Mouse (Mus musculus): Measurements from ENCODE around the gene Ap4b1. TPM values are rescaled to one million over a fixed set of nuclear protein-coding genes. Genes with fewer than 3 reads are reported as not detected.

Ap4b1 gene
- total RNA-seq, 1 experiment: 12.8 TPM

DNA sequence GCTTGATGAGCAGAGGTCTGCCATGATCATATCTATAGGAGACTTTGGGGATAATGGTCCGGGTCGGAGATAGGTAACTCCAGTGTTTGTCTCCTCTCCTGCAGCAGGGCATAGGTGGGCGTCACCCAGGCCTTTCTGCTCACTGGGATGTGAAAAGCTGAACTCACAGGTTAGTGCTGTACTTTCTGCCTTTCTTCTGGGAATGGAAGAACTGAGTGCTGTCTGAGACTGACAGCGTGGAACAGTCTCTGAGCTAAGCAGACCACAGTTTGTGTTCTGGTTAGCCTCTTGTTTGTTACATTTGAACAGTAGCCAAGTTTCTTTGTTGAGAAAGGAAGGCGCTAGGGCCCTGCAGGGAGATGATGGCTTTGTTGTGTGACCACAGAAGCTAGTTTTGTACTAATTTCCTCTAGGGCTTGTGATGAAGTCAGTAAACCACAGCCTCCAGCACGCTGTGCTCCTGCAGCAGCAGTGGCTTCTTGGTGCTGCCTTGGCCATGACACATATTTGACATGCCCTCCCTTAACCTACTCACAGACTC, 50.6 kb downstream of the Ap4b1 start:
- Histone ChIP-seq H3K4me1 (ENCODE audit: control insufficient read depth in 2 of 2, insufficient read depth in 2 of 2, low read length in 2 of 2, poor library complexity in 1 of 2) (no peaks in the 10 kb centered on the region), H3K27ac (ENCODE audit: insufficient read depth, low read depth, low read length, poor library complexity, severe bottlenecking) (no peak overlapping the region), H3K9me3 (ENCODE audit: control insufficient read depth, insufficient read depth, low read depth, low read length) (no peaks in the 10 kb centered on the region), H3K9ac (ENCODE audit: insufficient read depth, low read depth, low read length, poor library complexity, severe bottlenecking) (no peak overlapping the region), H3K4me3 (ENCODE audit: insufficient read depth in 1 of 2, low read depth in 1 of 2, low read length in 2 of 2, poor library complexity in 1 of 2, severe bottlenecking in 1 of 2) (no peak overlapping the region), H3K36me3 (ENCODE audit: control insufficient read depth, insufficient read depth, low read length, poor library complexity, severe bottlenecking) (no peaks in the 10 kb centered on the region)
- no peak for TF ChIP-seq ZNF384 (IDR thresholded peaks at IDR 0.05; ENCODE audit: low read depth, low read length)
- DNase-seq (ENCODE audit: low read depth, low spot score): no peak
- in situ Hi-C loops (cut with MboI; ENCODE audit: low sequenced_read_pairs in 2 of 2, unreplicated experiment in 2 of 2): no loop called here

- H3K4me1 ChIP-seq (ENCODE audit: control insufficient read depth in 2 of 2, insufficient read depth in 2 of 2, low read length in 2 of 2, poor library complexity in 1 of 2): no peaks in the 10 kb centered on the region
- TF ChIP-seq HCFC1 (IDR thresholded peaks at IDR 0.05; ENCODE audit: borderline replicate concordance, insufficient read depth, low read length) (no peak), CHD2 (IDR thresholded peaks at IDR 0.05; ENCODE audit: low read depth, low read length) (no peak), ZC3H11A (IDR thresholded peaks at IDR 0.05; ENCODE audit: borderline replicate concordance, low read depth, low read length) (no peak), MAFK (IDR thresholded peaks at IDR 0.05; ENCODE audit: insufficient read depth, low read depth, low read length) (no peak), ZNF384 (IDR thresholded peaks at IDR 0.05; ENCODE audit: low read depth, low read length) (no peak)
- no peak overlapping the region for H3K4me3 ChIP-seq (ENCODE audit: insufficient read depth in 1 of 2, low read depth in 1 of 2, low read length in 2 of 2, poor library complexity in 1 of 2, severe bottlenecking in 1 of 2)
- H3K9me3 ChIP-seq (ENCODE audit: control insufficient read depth, insufficient read depth, low read depth, low read length): no peaks in the 10 kb centered on the region
- H3K27ac ChIP-seq (ENCODE audit: insufficient read depth, low read depth, low read length, poor library complexity, severe bottlenecking): no peak overlapping the region
- DNase-seq (ENCODE audit: low read depth, low spot score): no peak
- no peak overlapping the region for H3K9ac ChIP-seq (ENCODE audit: insufficient read depth, low read depth, low read length, poor library complexity, severe bottlenecking)
- no peaks in the 10 kb centered on the region for H3K36me3 ChIP-seq (ENCODE audit: control insufficient read depth, insufficient read depth, low read length, poor library complexity, severe bottlenecking)
- in situ Hi-C loops (cut with MboI; ENCODE audit: low sequenced_read_pairs in 2 of 2, unreplicated experiment in 2 of 2): no loop called here
Measured at GRCm38 (mm10) chr3:103862721-103863220, 53.5 kb downstream of the Ap4b1 start.

DNA sequence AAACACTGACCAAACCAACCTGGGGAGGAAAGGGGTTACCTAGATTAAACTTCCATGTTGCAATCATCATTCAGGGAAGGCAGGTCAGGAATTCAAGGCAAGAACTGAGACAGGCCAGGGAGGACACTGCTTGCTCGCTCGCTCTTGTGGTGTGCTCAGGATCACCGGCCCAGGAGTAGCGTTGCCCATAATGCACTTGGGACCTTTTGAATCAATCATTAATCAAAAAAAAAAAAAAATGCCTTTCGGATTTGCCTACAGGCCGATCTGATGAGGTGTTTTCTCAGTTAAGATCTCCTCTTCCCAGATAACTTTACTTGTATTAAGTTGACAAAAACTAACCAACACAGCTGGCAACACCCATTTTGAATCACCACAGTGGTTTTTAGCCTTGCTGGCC, 54.9 kb downstream of the Ap4b1 start:
- no peak for DNase-seq (ENCODE audit: low read depth, low spot score)
- Histone ChIP-seq H3K36me3 (ENCODE audit: control insufficient read depth, insufficient read depth, low read length, poor library complexity, severe bottlenecking) (no peaks in the 10 kb centered on the region), H3K9ac (ENCODE audit: insufficient read depth, low read depth, low read length, poor library complexity, severe bottlenecking) (no peak overlapping the region), H3K4me3 (ENCODE audit: insufficient read depth in 1 of 2, low read depth in 1 of 2, low read length in 2 of 2, poor library complexity in 1 of 2, severe bottlenecking in 1 of 2) (no peak overlapping the region), H3K9me3 (ENCODE audit: control insufficient read depth, insufficient read depth, low read depth, low read length) (no peaks in the 10 kb centered on the region), H3K4me1 (ENCODE audit: control insufficient read depth in 2 of 2, insufficient read depth in 2 of 2, low read length in 2 of 2, poor library complexity in 1 of 2) (no peaks in the 10 kb centered on the region), H3K27ac (ENCODE audit: insufficient read depth, low read depth, low read length, poor library complexity, severe bottlenecking) (no peak overlapping the region)
- in situ Hi-C loops (cut with MboI; ENCODE audit: low sequenced_read_pairs in 2 of 2, unreplicated experiment in 2 of 2): no loop called here
- no peak for TF ChIP-seq HCFC1 (IDR thresholded peaks at IDR 0.05; ENCODE audit: borderline replicate concordance, insufficient read depth, low read length)
- TF ChIP-seq CHD2 (IDR thresholded peaks at IDR 0.05; ENCODE audit: low read depth, low read length): no peak
- TF ChIP-seq MAFK (IDR thresholded peaks at IDR 0.05; ENCODE audit: insufficient read depth, low read depth, low read length): no peak
- TF ChIP-seq ZNF384 (IDR thresholded peaks at IDR 0.05; ENCODE audit: low read depth, low read length): no peak
- TF ChIP-seq ZC3H11A (IDR thresholded peaks at IDR 0.05; ENCODE audit: borderline replicate concordance, low read depth, low read length): no peak

DNA sequence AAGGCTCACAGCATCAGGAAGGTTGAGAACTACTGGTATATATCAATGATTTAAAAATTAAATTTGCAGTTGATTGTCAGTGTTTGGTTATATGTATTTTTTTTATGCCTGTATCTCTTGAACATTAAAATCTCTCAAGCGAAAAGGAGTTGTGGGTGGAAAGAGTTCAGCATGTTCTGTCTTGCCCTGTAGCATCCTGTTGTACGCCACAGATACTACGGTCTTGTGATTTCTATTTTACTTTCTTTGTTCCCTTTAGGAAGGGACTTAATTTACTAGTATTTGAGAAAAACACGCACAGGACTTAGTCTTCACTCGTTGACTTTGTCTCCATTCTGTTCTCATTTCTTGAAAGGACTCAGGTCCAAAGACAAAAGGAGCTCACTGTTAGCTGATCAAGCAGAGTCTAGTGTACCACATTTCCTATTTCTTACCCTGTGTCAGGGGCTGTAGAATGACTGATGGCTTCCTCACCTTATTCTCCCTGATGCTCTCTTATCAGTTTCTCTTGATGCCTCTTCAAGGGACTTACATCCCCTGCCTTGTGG, 58.2 kb downstream of the Ap4b1 start:
- Histone ChIP-seq H3K9ac (ENCODE audit: insufficient read depth, low read depth, low read length, poor library complexity, severe bottlenecking) (no peak overlapping the region), H3K4me1 (ENCODE audit: control insufficient read depth in 2 of 2, insufficient read depth in 2 of 2, low read length in 2 of 2, poor library complexity in 1 of 2) (no peaks in the 10 kb centered on the region), H3K27ac (ENCODE audit: insufficient read depth, low read depth, low read length, poor library complexity, severe bottlenecking) (no peak overlapping the region), H3K36me3 (ENCODE audit: control insufficient read depth, insufficient read depth, low read length, poor library complexity, severe bottlenecking) (no peaks in the 10 kb centered on the region), H3K4me3 (ENCODE audit: insufficient read depth in 1 of 2, low read depth in 1 of 2, low read length in 2 of 2, poor library complexity in 1 of 2, severe bottlenecking in 1 of 2) (no peak overlapping the region), H3K9me3 (ENCODE audit: control insufficient read depth, insufficient read depth, low read depth, low read length) (no peaks in the 10 kb centered on the region)
- TF ChIP-seq MAFK (IDR thresholded peaks at IDR 0.05; ENCODE audit: insufficient read depth, low read depth, low read length): no peak
- no peak for TF ChIP-seq ZNF384 (IDR thresholded peaks at IDR 0.05; ENCODE audit: low read depth, low read length)
- TF ChIP-seq HCFC1 (IDR thresholded peaks at IDR 0.05; ENCODE audit: borderline replicate concordance, insufficient read depth, low read length): no peak
- TF ChIP-seq CHD2 (IDR thresholded peaks at IDR 0.05; ENCODE audit: low read depth, low read length): no peak
- no peak for TF ChIP-seq ZC3H11A (IDR thresholded peaks at IDR 0.05; ENCODE audit: borderline replicate concordance, low read depth, low read length)
- in situ Hi-C loops (cut with MboI; ENCODE audit: low sequenced_read_pairs in 2 of 2, unreplicated experiment in 2 of 2): no loop called here
- DNase-seq (ENCODE audit: low read depth, low spot score): no peak

DNA sequence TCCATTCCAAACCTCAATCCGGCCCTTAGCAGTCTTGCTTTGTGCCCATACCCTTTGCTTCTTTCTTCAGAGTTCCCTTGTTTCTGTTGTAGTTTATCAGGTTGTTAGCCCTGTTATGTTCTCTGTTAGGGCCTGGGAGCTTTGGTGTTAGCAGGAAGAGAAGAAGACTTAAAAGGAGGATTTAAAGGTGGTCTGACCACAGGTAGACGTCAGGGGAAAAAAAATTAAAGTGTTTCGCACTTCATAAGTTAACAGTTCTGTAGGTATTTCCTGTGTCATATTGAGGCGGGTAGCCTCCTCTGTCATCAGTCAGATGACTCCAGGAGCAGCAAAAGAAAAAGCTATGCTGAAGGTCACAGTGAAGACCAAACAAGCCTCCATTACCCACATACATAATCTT, 58.7 kb downstream of the Ap4b1 start:
- no peak overlapping the region for H3K4me3 ChIP-seq (ENCODE audit: insufficient read depth in 1 of 2, low read depth in 1 of 2, low read length in 2 of 2, poor library complexity in 1 of 2, severe bottlenecking in 1 of 2)
- H3K4me1 ChIP-seq (ENCODE audit: control insufficient read depth in 2 of 2, insufficient read depth in 2 of 2, low read length in 2 of 2, poor library complexity in 1 of 2): no peaks in the 10 kb centered on the region
- H3K9ac ChIP-seq (ENCODE audit: insufficient read depth, low read depth, low read length, poor library complexity, severe bottlenecking): no peak overlapping the region
- no peaks in the 10 kb centered on the region for H3K9me3 ChIP-seq (ENCODE audit: control insufficient read depth, insufficient read depth, low read depth, low read length)
- no peaks in the 10 kb centered on the region for H3K36me3 ChIP-seq (ENCODE audit: control insufficient read depth, insufficient read depth, low read length, poor library complexity, severe bottlenecking)
- no peak for DNase-seq (ENCODE audit: low read depth, low spot score)
- in situ Hi-C loops (cut with MboI; ENCODE audit: low sequenced_read_pairs in 2 of 2, unreplicated experiment in 2 of 2): no loop called here
- no peak overlapping the region for H3K27ac ChIP-seq (ENCODE audit: insufficient read depth, low read depth, low read length, poor library complexity, severe bottlenecking)
- TF ChIP-seq ZC3H11A (IDR thresholded peaks at IDR 0.05; ENCODE audit: borderline replicate concordance, low read depth, low read length): no peak
- no peak for TF ChIP-seq MAFK (IDR thresholded peaks at IDR 0.05; ENCODE audit: insufficient read depth, low read depth, low read length)
- TF ChIP-seq CHD2 (IDR thresholded peaks at IDR 0.05; ENCODE audit: low read depth, low read length): no peak
- no peak for TF ChIP-seq HCFC1 (IDR thresholded peaks at IDR 0.05; ENCODE audit: borderline replicate concordance, insufficient read depth, low read length)
- no peak for TF ChIP-seq ZNF384 (IDR thresholded peaks at IDR 0.05; ENCODE audit: low read depth, low read length)

Measured in ES-E14 (cell line).